Comparison of ENCODE assay signal across 12 mouse cellular contexts in genomic region chr4:7379996-7380395, GRCm38 (mm10).
"Had no signal": no experiment of that assay in that cellular context is flagged by ENCODE, and none has a peak within 500 bp of the region (broad histone marks: within the 10 kb centered on the region; RNA-seq: fewer than 3 reads in every experiment).

No protein-coding gene starts in this region.

- H3K4me2 ChIP-seq: liver, embryonic 11.5 days; midbrain, embryonic 12.5 days had no signal

- H3K9me3 ChIP-seq: midbrain, embryonic 12.5 days had no signal

- DNase-seq: kidney, adult 18-20 months; kidney, postnatal 25 days; lung, postnatal 10 days; right cerebral cortex, postnatal 25 days; thymus, adult 18-20 months; thymus, postnatal 14 days had no signal

- H3K36me3 ChIP-seq: midbrain, embryonic 12.5 days had no signal

- H3K4me1 ChIP-seq: midbrain, embryonic 12.5 days had no signal

- H3K4me3 ChIP-seq: left cerebral cortex, adult 2 months; midbrain, embryonic 12.5 days had no signal

- H3K27ac ChIP-seq: left cerebral cortex, adult 2 months; midbrain, embryonic 12.5 days; stomach, postnatal 0 days had no signal

- H3K9ac ChIP-seq: midbrain, embryonic 12.5 days had no signal

- H3K27me3 ChIP-seq: midbrain, embryonic 12.5 days had no signal

- ATAC-seq: inflammation-experienced regulatory T-cells, adult 6 months; midbrain, embryonic 16.5 days had no signal
